Mouse (Mus musculus) adrenal gland, postnatal 10 days (tissue): ENCODE data around the gene Hist2h2aa2. TPM values are rescaled to one million over a fixed set of nuclear protein-coding genes. Genes with fewer than 3 reads are reported as not detected.

Experiments used
- DNase-seq: peaks from one replicate; pipeline ENCODE4 v3.0.0; 2021; ENCODE audit warnings: mixed read lengths
- microRNA-seq: library from miRNA; unstranded; fragments of <30 nt; microRNA quantifications from one replicate; pipeline ENCODE4 v1.2.0, GENCODE M21; 2021
- total RNA-seq, 2 experiments: library from RNA; stranded (reverse); gene quantifications; 2 replicates each; pipeline ENCODE4 v1.2.3; 2021

The Hist2h2aa2 gene
- total RNA-seq, 2 experiments from 2014 or later: 944 to 1,071 TPM

DNA sequence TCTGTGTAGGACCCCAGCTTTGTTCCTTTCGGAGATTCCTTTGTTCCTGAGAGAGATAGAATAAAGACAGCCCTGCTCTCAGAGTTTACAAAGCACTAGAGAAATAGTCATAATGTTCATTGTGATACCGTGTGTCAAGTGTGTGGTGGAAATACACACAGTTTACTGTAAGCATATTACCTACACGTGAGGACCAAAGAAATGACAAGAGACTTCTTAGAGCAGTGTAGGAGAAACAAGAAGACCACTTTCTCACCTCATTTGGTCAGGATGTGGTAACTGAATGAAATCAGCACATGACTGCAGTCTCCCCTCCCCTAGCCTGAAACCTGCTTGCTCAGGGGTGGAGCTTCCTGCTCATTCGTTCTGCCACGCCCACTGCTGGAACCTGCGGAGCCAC is 41.9 kb downstream of the Hist2h2aa2 start:
- DNase-seq: no peak

DNA sequence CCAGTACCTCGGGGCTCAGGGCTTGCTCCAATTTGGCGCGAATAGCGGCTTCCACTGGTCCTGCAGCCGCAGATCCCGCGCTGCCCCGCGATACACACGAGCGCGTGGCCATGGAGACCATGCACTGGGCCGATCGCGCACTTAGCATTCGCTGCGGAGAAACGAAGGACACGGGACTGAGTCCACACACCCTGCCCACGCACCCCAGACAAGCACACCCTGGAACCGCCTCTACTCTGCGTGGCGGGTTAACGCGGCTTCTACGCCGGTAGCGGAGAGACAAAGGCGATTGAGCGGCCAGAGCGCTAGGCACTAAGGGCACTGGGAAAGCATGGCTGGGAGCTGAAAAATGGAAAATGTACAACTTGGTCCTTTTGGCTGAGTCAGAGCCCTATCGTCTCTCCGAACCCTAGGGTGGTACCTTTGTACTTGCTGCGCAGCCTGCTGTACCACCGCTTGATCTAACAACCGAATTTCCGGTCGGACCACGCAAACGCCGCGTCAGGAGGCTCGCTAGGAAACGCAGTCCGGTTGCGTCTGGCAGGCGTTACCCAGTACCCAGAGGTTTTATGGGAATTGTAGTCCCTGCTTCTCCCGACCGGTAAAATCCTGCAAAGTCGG is 42.8 kb downstream of the Hist2h2aa2 start:
- peak; percentile 90 for DNase-seq

- no peak for DNase-seq
Measured at GRCm38 (mm10) chr3:96196437-96197128, 43.5 kb downstream of the Hist2h2aa2 start.

DNA sequence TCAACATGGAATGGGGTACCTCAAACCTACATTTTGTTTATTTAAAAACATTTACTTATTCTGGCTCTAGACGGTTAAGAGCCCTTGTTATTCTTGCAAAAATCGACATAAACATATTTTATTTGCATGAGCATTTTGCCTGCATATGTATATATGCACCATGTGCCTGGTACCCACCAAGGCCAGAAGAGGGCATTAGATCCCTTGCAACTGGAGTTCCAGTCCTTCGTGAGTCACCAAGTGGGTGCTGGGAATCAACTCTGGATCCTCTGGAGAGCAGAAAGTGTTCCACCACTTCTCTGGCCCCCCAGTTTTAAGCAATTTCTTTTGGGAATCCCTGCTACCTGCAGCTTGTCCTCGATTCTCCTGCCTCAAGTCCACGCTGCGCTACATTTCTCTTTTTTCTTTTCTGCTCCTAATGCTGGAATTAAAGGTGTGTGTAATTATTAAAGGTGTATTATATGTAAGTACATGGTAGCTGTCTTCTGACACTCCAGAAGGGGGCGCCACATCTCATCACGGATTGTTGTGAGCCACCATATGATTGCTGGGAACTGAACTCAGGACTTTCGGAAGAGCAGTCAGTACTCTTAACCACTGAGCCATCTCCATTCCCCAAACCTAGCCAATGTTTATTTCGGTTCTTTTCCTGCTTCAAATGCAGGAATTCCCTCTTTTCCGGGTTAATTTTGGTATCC is 44.3 kb downstream of the Hist2h2aa2 start:
- DNase-seq: no peak

DNA sequence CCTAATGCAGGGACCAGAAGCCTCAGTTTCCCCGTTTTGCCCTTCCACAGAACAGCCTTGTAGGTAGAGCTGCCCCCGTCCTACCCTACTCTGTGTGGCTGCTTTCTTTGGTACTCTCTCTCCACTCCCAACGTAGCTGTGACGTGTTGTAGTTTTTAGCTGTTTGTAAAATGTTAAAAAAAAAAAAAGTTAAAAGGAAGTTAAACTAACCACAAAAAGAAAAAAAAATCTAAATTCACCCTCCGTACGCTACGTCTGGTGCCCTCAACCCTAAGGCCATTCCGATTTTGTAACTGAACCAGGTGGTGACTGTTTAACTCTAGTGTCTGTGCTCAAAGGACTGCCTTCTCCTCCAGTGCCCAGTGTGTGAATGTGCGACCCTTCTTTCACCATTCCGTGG is 45.1 kb downstream of the Hist2h2aa2 start:
- DNase-seq: no peak

DNA sequence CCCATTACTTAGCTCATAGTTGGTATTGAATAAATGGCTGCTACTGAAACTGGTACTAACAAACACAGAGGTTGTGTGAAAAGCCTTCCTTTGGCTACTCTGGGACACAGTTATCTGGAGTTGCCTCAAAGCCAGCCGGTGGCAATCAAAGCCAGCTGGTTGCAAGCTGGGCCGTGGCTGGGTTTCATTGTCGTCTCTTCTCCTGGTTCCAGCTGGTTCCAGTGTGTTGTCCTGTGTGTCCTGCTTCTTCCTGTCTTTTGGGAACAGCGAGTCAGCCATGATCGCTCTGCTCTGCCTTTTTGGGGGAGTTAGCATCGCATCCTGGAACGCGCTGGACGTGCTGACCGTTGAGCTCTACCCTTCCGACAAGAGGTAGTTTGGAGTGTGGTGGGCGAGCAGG is 47.1 kb downstream of the Hist2h2aa2 start:
- DNase-seq: no peak

Small RNA genes lying within 50 kb of the gene (microRNA-seq; reads per million reads assigned to microRNA genes)
- gene Gm44492: not detected
- gene Gm47311: not detected
- not detected for gene Gm47313

Other genes starting within 250 kb of the Hist2h2aa2 start
- gene Plekho1, start 244.3 kb downstream of the Hist2h2aa2 start, total RNA-seq: 10 to 100 TPM; 34.0 to 36.7 TPM
- gene Vps45, start 181.8 kb downstream of the Hist2h2aa2 start, total RNA-seq: 10 to 100 TPM; 31.7 to 35.0 TPM
- 10 to 100 TPM; 32.3 to 33.4 TPM for gene Otud7b, start 135.7 kb downstream of the Hist2h2aa2 start, total RNA-seq
- gene Mtmr11, start 78.3 kb downstream of the Hist2h2aa2 start, total RNA-seq: 10 to 100 TPM; 13.0 to 17.1 TPM
- 10 to 100 TPM; 50.4 to 50.9 TPM for gene Sf3b4, start 67.9 kb downstream of the Hist2h2aa2 start, total RNA-seq
- 10 to 100 TPM in 1 of 2 experiments, 1 to 10 TPM in 1; 9.5 to 14.2 TPM for gene Sv2a, start 59.1 kb downstream of the Hist2h2aa2 start, total RNA-seq
- gene Bola1, start 20.6 kb downstream of the Hist2h2aa2 start, total RNA-seq: 10 to 100 TPM; 28.6 to 31.3 TPM
- 10 to 100 TPM; 17.5 to 21.2 TPM for gene Hist2h2ab, start 20.4 kb downstream of the Hist2h2aa2 start, total RNA-seq
- gene Hist2h2ac, start 19.4 kb downstream of the Hist2h2aa2 start, total RNA-seq: 100 to 1,000 TPM; 154 to 170 TPM
- gene Hist2h2be, start 19.2 kb downstream of the Hist2h2aa2 start, total RNA-seq: 10 to 100 TPM in 1 of 2 experiments, 1 to 10 TPM in 1; 6.9 to 10.8 TPM
- gene Hist2h3c2, start 1.1 kb downstream of the Hist2h2aa2 start, total RNA-seq: 100 to 1,000 TPM; 135 to 152 TPM
- gene Hist2h2aa1, start 5.2 kb upstream of the Hist2h2aa2 start, total RNA-seq: 10 to 100 TPM; 27.3 to 37.4 TPM
- under 1 TPM in 1 of 2 experiments, not detected in 1; 0.39 TPM for gene Hist2h3c1, start 6.4 kb upstream of the Hist2h2aa2 start, total RNA-seq
- 10 to 100 TPM; 71.1 to 77.9 TPM for gene Hist2h4, start 23.0 kb upstream of the Hist2h2aa2 start, total RNA-seq
- gene Hist2h3b, start 28.4 kb upstream of the Hist2h2aa2 start, total RNA-seq: 100 to 1,000 TPM; 500 to 681 TPM
- gene Hist2h2bb, start 29.5 kb upstream of the Hist2h2aa2 start, total RNA-seq: 100 to 1,000 TPM; 491 to 635 TPM
- gene Fcgr1, start 53.7 kb upstream of the Hist2h2aa2 start, total RNA-seq: under 1 TPM; 0.84 to 0.88 TPM
- gene BC107364, start 212.0 kb upstream of the Hist2h2aa2 start, total RNA-seq: not detected